Mouse (Mus musculus) gastrocnemius, adult 18-20 months (tissue): Measurements from ENCODE around the gene D8Ertd738e. TPM values are rescaled to one million over a fixed set of nuclear protein-coding genes. Genes with fewer than 3 reads are reported as not detected.

ENCODE experiments used
- DNase-seq: peaks from one replicate; pipeline ENCODE4 v3.0.0; 2021; ENCODE audit warnings: low spot score
- long read RNA-seq, 2 experiments: library from polyadenylated mRNA; stranded (forward); transcript quantifications; one replicate each; pipeline ENCODE4 v2.0.0; 2021
- total RNA-seq, 2 experiments: library from RNA; stranded (reverse); gene quantifications; 2 replicates each; pipeline ENCODE4 v1.2.3; 2021

The D8Ertd738e gene
- 100 to 1,000 TPM; 185 to 187 TPM for total RNA-seq
- long read RNA-seq, experiment 1, transcript D8Ertd738e-201 (3 exons, 616 nt), result major isoform, 195 of 202 reads
- long read RNA-seq, experiment 1, partial matches to known transcripts, result 4 of 202 reads
- long read RNA-seq, experiment 1, other reads (novel, unspliced or antisense), result 3 of 202 reads
- long read RNA-seq, experiment 2, transcript D8Ertd738e-201 (3 exons, 616 nt), result major isoform, 183 of 188 reads
- long read RNA-seq, experiment 2, partial matches to known transcripts, result 1 of 188 reads
- long read RNA-seq, experiment 2, other reads (novel, unspliced or antisense), result 4 of 188 reads

DNA sequence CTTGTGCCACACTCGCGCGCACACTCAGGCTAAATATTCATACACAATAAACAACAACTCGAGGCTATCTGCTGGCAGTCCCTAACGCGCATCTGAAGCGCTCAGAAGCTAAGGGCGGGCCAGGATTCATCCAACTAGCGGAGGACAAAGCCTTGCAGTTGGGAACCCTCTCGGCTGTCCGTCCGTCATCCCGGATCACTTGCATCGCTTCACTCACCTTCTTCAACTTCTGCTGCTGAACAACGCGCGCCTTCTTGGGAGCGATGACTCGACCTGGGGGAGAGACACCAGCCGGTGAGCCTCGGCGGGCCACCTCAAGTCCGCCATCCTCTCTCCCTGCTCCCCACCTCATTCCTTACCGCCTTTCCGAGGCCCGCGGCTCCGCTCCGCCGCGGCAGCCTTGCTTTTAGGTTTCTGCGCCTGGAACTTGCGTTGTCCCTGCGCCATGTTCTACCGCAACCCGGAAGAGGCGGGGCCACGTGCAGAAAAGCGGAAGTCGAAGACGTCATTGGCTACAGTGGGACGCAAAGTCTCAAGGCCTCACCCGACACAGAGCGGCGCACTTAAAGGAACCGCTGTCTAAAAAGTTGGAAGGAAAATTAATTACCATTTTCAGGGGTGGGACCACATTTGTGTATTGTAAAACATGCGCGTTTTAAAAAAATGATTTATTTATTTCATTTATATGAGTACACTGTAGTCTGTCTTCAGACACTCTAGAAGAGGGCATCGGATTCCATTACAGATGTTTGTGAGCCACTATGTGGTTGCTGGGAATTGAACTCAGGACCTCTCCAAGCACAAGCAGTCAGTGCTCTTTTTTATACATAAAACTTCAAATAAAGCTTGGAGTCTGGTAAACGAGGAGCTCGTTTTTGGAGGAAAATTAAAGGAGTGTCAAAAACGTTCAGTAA lies at the start of gene D8Ertd738e:
TSS of gene D8Ertd738e (minus strand) at position 463 of the 914 bp plus-strand sequence.
- peak; percentile 86 for DNase-seq

DNA sequence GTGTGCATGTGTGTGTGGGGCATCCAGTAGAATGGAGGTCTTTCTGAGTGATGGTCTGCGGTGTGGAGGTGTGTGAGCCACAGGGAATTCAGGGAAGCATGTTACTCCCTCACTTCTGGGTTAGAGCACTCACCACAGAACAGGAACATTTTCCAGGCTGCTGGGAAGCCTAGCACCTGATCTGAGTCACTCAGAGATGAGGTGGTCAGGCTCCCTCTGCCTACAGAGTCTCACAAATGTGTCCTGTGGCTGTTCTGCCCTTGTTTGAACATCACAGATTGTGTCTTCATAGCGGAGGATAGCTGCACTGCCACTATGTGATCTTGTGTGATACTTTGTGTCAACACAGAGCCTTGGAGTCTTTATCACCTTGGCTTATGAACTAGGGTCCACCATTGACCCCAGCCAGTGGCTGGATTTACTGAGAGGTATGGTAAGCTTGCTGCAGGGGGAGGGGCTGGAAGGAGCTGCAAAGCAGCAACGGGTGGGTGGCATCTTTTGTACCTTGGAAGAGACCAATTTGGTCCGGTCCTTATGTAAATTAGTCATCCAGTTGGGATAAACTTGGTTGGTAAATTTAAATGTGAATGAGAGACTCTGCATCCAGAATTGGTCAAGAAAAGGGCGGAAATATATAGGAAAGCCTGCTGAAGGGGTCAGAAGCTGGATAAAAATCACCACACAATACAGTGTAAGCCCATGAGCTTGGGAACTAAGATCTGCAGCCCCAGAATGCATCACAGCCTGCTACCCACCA lies 47.7 kb upstream of the D8Ertd738e start:
- DNase-seq, result no peak

DNA sequence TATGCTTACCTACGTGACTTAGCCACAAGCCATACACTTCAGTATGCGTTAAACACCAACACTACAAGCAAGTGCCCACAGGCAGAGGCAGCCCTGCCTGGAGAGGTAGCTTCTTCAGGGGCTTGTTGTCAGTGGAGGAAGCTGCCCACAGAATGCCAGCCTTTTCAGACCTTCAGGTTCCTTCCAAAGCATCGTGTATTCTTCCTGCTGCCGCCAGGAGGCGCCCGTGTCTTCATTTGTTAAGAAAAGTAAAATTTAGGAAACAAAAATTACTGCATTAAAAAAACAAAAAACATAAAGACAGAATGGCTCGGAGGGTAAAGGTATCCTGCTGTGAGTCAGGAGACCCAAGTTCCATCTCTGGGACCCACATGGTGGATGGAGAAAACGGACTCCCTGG lies 42.2 kb upstream of the D8Ertd738e start:
- peak; percentile 33 for DNase-seq

DNA sequence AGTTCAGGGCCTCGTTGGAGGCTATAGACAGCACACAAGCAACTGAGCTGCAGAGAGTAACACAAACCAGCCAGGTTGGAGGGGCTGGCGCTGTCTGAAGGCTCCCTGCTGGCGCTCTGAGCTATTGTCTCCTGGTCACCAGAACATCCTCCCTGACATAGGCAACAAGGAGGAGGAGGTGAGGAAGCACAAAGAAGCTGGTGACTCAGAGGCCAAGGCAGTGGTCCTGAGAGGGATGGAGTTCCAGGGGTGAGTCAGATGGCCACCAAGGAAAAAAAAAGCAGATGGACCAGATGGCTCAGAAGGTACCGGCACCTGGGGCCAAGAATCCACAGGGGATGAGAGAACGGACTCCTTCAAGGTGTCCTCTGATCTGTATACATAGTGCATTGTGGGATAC lies 41.6 kb upstream of the D8Ertd738e start:
- DNase-seq, result no peak

DNA sequence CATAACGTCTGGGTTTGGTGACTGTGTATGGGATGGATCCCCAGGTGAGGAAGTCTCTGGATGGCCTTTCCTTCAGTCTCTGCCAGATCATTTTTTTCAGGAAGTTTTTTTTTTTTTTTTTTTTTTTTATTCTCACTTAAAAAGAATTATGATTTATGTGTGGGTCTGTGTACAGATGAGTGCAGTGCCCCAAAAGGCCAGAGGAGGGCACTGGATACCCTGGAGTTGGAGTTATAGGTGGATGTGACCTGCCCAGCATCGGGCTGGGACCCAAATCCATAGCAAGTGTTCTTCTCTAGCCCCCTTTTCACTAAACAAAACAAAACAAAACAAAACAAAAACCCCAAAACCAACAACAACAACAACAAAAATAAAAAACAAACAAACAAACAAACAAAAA lies 39.4 kb upstream of the D8Ertd738e start:
- DNase-seq, result no peak

DNA sequence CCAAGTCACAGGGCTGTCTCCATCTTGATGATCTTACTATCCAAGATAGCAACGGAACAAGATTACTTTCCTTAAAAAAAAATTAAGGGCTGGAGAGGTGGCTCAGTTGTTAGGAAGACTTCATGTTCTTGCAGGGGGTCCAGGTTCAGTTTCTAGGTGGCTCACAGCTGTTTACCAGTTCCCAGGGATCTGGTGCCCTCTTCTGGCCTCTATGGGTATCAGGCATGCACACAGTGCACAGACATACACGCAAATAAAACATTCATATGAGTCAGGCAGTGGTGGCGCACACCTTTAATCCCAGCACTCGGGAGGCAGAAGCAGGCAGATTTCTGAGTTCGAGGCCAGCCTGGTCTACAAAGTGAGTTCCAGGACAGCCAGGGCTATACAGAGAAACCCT lies 36.1 kb upstream of the D8Ertd738e start:
- peak; percentile 49 for DNase-seq

DNA sequence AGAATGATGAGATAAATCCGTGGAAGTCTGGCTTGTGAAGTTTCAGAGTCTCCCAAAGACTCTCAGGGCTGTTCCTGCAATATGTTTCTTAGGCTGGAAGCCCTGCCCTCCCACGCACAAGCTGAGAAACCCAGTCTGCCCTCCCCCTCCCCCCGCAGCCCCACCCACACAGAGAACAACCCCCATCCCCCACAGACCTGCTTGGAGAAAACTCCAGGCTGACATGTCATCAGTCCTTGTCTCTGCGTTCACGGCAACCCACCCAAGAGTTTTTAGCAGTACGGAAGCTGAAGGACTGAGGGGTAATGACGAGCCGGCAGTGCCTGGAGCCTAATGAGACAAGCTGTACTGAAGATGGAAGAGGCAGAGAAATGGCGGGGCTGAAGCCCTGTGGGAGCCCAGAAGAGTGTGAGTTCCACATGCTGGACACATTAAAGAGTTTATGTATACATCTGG lies 35.1 kb upstream of the D8Ertd738e start:
- peak; percentile 12 for DNase-seq

DNA sequence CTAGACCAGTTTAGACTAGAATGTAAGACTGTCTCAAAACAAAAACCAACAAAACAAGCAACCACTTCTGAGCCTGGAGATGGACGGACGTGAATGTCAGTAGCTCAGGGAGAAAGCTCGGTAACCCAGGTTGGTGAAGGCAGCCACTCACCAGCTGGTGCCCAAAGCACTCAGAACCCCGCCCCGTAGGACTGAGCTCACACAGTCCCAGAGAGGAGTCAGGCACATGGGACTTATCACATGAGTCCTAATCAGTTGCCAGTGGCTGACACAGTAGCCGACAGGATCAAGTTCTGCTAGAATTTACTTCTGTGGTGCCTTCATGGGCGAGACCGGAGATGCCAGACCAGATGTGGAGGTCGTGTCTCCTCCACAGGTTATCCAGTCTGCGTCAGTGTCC lies 31.3 kb upstream of the D8Ertd738e start:
- DNase-seq, result peak; percentile 23

DNA sequence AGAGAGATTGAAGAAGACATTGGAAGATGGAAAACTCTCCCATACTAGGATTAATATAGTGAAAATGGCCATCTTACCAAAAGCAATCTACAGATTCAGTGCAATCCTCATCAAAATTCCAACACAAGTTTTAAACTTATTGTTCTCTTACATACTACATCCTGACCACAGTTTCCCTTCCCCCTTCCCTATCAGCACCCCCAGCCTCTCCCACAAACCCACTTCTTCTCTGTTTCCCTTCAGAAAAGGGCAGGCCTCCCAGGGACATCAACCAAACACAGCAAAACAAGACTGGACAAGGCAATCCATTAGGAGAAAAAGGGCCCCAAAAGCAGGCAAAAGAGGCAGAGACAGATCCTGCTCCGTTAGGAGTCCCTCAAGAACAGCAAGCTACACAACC lies 26.9 kb upstream of the D8Ertd738e start:
- no peak for DNase-seq

DNA sequence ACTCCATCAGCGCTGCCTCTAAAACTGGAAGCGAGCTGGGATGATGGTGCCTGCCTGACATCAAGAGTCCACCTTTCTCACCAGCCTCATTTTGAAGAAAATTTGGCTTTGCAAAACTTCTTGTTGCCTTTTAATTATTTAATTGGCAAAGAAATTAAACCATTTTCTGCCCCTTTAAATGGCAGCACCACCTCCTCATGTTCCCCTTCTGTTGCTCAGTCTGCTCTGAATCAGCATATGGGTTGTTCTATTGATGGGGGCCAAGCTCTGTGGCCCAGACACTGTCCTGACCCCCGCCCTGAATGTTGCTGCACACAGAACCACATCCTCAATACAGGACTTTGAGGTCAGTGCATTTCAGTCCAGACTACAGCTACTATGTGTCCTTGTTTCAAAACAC lies 24.4 kb upstream of the D8Ertd738e start:
- DNase-seq, result no peak

DNA sequence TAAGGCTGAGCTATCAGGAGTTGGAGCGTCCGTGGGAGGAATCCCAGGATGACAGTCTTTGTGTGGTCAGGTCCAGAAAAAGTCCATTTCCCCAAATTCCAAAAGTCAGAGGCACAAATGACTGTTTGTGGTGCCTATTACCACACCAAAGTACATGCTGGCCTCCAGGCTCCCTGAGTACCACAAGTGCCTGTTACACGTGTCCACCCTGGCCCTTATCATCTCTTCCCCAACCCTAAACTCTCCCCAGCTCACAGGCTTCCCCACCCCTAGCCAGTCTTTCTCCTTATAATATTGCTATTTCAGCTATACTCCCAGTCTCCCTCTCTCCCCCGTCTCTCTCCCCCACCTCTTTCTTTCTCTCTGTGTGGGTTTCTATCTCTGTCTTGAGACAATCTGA lies 22.8 kb upstream of the D8Ertd738e start:
- DNase-seq, result no peak

DNA sequence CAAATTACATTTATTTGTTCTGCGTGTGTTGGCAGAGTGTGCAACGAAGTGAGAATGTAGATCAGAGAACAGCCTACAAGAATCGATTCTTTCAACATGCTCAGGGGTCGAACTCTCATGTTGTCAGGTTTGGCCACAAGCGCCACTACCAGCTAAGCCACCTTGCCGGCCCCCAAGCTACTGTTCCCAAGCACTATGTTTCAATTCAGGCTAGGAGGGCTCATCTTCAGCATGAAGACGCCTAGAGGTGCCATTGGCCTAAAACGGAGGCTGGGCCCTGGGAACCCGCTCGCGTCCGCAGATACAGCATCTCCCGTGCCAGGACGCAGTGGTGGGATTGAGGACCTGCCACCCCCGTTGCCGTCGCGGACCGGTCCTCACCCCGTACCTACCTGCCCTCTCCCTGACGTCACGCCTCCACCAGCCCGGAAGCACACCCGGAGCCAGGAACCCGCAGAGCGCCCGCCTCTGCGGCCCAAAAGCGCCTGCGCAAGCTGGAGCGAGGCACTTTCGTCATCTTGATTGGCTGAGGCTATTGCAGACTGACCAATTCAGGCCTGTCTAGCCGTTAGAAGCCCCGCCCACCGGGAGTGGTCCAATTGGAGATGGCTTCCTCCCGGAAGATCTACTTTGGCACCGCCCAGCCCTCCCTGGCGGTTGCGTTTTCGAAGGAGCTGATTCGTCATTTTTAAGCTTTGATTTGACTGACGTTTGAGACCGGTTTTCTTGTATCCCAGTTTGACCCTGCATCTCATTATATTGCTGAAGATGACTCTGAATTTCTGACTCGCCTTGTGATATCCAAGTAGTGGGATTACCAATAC lies 20.6 kb upstream of the D8Ertd738e start, which contains the start of gene Ccdc130:
TSS of gene Ccdc130 (minus strand) at position 431 of the 824 bp plus-strand sequence.
- peak; percentile 100 for DNase-seq

DNA sequence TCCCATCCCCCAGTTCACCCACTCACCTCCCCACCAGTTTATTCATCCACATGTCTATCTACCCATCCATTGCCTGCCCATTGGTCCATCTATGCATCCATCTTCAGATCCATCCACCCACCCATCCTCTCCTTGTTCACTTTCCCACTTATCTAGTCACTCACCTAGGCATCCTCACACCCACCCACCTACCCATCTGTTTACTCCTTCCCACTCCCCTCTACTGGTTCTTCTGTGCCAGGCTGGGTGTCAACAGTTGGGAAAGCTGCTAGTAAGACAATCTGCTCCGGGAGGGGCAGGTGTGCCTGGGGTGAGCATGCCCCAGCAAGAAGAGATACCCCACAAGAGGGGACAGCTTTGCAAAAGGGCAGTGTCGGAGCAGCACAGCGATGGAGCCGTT lies 11.6 kb upstream of the D8Ertd738e start:
- DNase-seq, result no peak

DNA sequence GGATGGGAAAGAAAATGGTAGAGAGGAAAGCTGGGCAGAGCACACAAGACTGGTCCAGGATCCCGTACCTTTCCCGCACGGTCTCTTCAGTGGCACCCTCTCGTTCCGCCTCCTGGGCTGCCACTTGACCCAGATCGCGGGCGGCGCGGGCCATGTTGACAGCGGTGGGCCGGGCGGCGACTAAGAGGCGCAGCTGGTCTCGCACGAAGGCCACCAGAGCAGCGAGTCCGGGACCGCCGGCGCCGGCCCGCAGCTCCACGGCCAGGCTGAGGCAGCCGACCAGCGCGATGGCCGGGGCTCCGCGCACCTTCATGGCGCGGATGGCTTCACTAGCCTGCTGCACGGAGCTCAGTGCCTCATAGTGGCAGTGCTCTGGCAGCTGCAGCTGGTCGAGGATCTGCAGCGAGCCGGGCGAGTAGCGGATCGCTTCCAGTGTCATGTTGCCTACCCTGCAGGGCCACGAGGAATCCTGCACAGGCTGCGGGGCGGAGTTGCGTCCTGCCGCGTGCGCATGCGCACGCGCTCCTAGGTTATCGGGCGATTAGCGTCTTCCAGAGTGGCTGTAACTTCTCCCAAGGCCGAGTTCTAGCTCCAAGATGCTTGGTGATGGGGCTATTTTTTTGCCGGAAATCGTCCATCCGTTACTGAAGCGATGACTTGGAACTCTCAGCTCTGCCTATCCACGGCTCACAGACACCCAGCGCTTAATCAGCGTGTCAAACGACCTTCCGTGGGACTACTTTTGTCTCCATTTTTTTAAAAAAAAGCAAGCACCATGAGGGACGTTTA lies 7.5 kb upstream of the D8Ertd738e start, which contains the start of gene Mri1:
TSS of gene Mri1 (minus strand) at position 505 of the 789 bp plus-strand sequence.
- DNase-seq, result peak; percentile 83

DNA sequence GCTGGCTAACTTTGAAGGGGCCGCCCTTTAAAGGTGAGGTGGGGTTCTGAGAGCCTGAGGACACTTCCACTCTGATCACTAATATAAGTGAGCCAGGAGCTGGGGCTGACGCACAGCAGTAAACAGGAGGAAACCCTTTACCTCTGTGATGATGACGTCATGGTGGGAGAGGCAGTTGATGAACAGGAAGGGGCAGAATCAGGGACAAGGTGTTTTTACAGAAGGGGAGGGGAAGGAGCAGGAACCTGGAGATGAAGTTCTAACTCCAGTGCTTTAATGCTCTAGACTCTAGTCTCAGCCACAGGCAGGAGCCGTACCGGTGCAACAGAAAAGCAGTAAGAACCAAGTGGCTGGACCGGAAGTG lies 6.9 kb upstream of the D8Ertd738e start:
- no peak for DNase-seq

DNA sequence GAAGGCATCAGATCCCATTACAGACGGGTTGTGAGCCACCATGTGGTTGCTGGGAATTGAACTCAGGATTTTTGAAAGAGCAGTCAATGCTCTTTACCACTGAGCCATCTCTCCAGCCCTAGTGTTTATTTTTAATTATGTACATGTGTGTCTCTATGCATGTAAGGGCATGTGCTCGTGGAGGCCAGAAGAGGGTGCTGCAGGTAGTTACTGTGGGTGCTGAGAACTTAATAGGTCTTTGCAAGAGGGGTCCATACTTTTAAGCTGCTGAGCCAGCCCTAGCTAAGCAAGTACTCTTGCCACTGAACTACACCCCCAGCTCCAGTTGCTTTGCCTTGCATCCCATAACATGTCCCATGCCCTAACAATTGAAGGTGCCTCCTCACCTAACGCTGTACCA lies 6.3 kb upstream of the D8Ertd738e start:
- no peak for DNase-seq

DNA sequence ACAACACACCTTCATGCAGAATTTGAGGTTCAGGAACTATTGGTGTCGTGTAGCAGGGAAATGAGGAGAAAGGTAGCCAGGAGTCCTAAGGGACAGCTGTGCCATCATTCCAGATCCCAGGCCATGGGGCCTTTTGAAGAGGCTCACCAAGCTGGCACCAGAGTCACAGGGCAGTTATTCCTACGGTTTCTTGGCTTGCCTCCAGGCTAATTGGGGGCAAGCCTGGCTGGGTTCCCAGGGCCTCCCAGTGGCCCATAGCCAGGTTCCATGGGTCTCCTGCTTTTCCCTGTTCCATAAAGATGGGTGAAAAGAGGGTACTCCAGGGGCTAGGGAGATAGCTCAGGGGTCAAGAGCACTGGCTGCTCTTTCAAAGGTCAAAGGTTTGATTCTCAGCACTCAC lies 7.7 kb downstream of the D8Ertd738e start:
- no peak for DNase-seq

DNA sequence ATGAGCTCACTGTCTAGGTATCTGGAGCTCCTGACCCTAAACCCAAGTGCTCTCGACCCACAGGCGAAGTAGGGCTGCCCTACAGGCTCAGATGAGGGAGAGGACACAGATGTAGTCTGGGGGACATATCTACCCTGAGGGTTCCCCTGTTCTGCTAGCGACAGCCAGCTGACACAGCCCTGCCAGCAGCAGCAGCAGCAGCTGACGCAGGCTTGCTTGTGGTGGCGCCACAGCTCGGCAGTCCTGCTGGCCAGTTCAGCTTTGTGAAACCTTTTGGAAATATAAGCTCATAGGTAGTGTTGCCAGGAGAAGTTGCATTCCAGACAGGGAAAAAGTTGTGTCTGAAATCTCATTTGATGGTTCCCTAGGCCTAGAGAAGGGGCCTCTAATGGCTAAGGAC lies 8.4 kb downstream of the D8Ertd738e start:
- no peak for DNase-seq

DNA sequence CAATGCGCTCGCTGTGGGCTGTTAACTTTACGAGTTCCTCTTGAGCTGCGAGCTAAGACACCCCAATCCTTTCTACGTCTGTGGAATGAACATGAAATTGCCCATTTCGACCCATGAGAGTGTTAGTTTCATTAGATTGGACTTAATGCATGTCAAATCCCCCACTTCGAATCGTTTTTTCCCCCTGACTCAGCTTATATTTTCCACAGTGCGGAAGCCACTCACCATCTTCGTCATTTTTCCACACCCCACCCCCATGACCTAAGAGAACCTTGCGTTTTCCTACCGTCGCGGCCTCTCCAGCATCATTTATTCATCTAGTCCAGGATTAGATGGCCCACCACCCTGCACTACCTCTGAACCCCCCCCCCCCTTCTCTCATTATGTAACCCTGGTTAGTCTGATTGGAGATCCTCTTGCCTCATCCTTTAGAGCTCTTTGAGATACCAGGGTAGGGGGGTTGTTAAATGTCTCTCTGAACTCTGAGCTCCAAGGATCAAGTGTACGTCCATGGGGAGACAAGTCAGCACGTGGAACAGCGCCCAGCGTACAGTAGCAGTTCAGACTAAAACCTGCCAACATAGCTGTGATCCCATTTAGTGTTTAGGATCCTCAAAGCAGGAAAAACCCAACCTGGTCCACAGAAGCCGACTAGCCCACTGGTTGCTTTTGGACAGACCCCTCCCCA lies 11.8 kb downstream of the D8Ertd738e start:
- DNase-seq, result no peak
